Mouse (Mus musculus) limb, embryonic 11.5 days (tissue): ENCODE measurements around the gene Chaf1a. TPM values are rescaled to one million over a fixed set of nuclear protein-coding genes. Genes with fewer than 3 reads are reported as not detected.
"Not testable (repeated sequence)": the region's sequence is repeated elsewhere in the genome, so short reads cannot be mapped to it uniquely, and the experiment has no call there.

ENCODE experiments used
- ATAC-seq: fragments of 200-750 bp; cut with Nextera tagmentation; 2 replicates; pipeline ENCODE4 v1.8.0; 2017; ENCODE audit warnings: low read depth; ENCODE audit not compliant: insufficient number of reproducible peaks, low FRiP score, low TSS enrichment
- DNase-seq: peaks from one replicate; pipeline ENCODE4 v3.0.0-alpha.2; 2015; ENCODE audit warnings: low spot score
- H3K27ac ChIP-seq: fragments of 300-500 bp; sonication (generic); replicated peaks from 2 replicates; pipeline ENCODE4 v1.5.1; 2014; ENCODE audit warnings: low read depth, mild to moderate bottlenecking, low read length
- H3K27me3 ChIP-seq: fragments of 300-500 bp; sonication (generic); 2 replicates; pipeline ENCODE4 v1.6.1; 2014; ENCODE audit warnings: mild to moderate bottlenecking, low read length, mixed read lengths; ENCODE audit not compliant: control insufficient read depth, insufficient read depth
- H3K36me3 ChIP-seq: fragments of 300-500 bp; sonication (generic); 2 replicates; pipeline ENCODE4 v1.6.1; 2014; ENCODE audit warnings: mild to moderate bottlenecking, low read length, moderate library complexity, mixed read lengths; ENCODE audit not compliant: control insufficient read depth, insufficient read depth
- H3K4me1 ChIP-seq: fragments of 300-500 bp; sonication (generic); 2 replicates; pipeline ENCODE4 v1.6.1; 2014; ENCODE audit warnings: low read length, mixed read lengths; ENCODE audit not compliant: control insufficient read depth, insufficient read depth
- H3K4me2 ChIP-seq: fragments of 300-500 bp; sonication (generic); 2 replicates; pipeline ENCODE4 v1.6.1; 2014; ENCODE audit warnings: low read depth, mild to moderate bottlenecking, moderate library complexity; ENCODE audit not compliant: severe bottlenecking
- H3K4me3 ChIP-seq: fragments of 300-500 bp; sonication (generic); 2 replicates; pipeline ENCODE4 v1.5.1; 2014; ENCODE audit warnings: low read depth, low read length
- H3K9ac ChIP-seq: fragments of 300-500 bp; sonication (generic); 2 replicates; pipeline ENCODE4 v1.6.1; 2014; ENCODE audit warnings: mild to moderate bottlenecking, low read length
- H3K9me3 ChIP-seq: fragments of 300-500 bp; sonication (generic); 2 replicates; pipeline ENCODE4 v1.6.1; 2016; ENCODE audit warnings: low read length; ENCODE audit not compliant: control insufficient read depth
- WGBS: fragments of 180-500 bp; shearing (Covaris S2); extraction: QIAGEN DNeasy Blood & Tissue Kit; methylation state at CpG from one replicate; pipeline ENCODE4 v1.1.7; 2014; 5-methylcytosine and 5-hydroxymethylcytosine counted together
- polyA plus RNA-seq: library from polyadenylated mRNA; unstranded; fragments of >200 nt; fragmentation: Nextera tagmentation; extraction: Ambion mirVana; gene quantifications from 2 replicates; pipeline ENCODE4 v1.2.1, GENCODE M21; 2014

Chaf1a gene
- polyA plus RNA-seq, 1 experiment from 2014 or later: 32.7 TPM

DNA sequence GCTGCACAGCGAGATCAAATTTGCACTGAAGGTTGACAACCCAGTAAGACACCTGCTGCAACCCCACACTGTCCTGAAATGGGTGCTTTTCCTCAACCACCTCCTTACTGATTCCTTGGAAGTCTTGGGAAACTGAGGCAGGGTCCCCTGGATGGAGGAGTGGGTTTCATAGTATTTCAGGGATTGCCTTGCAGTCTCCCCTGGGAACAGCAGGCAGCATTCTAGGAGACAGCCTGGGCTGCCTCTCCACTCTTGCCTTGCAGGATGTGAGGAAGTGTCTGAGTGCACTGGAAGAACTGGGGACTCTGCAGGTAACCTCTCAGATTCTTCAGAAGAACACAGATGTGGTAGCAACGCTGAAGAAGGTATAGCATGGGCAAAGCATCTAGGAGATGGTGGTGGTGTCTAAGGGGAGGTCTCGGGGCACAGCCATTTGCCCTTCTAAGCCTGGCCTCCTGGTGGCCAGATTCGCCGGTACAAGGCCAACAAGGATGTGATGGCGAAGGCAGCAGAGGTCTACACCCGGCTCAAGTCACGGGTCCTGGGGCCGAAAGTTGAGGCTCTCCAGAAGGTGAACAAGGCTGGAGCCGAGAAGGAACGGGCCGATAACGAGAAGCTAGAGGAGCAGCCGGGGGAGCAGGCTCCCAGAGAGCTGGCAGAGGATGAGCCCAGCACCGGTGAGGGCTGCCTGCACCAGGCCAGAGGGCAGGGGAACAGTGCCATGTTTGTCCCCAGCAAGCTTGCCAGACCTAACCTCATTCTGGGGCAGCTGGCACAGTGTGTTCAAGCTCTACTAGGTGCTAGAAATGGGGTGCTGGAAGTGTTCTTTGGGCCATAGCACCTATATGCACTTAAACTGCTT, 58.7 kb downstream of the Chaf1a start:
- no peak overlapping the region for H3K4me2 ChIP-seq
- H3K4me1 ChIP-seq: no peaks in the 10 kb centered on the region
- H3K9ac ChIP-seq: no peak overlapping the region
- H3K9me3 ChIP-seq: no peaks in the 10 kb centered on the region
- 93% methylated on average over 15 of the region's 15 CpGs for WGBS
- H3K36me3 ChIP-seq: peaks cover 55% of the 10 kb centered on the region
- ATAC-seq (no peak), DNase-seq (no peak)
- H3K27me3 ChIP-seq: no peaks in the 10 kb centered on the region
- no peak overlapping the region for H3K4me3 ChIP-seq
- no peak overlapping the region for H3K27ac ChIP-seq

DNA sequence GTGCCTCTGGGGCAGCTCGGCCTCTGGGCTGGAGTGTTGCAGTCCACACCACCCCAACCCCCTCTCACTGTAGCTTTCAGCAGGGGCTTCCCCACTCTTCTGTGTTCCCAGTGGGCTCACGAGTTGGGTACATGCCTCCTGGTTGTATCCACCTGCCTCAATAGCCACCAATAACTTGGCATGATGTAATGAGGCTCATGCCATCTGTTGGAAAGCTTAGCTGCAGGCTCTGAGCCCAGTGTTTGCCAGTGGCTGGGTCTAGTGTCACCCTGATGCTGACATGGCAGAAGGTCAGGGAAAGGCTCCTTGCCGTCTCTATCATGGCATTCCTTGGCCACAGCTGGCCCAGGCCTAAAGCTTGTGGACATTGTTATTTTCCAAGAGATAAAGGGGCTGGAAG, 60.6 kb downstream of the Chaf1a start:
- no peaks in the 10 kb centered on the region for H3K4me1 ChIP-seq
- H3K27me3 ChIP-seq: no peaks in the 10 kb centered on the region
- no peak for DNase-seq
- no peak overlapping the region for H3K4me3 ChIP-seq
- H3K27ac ChIP-seq: no peak overlapping the region
- no peak overlapping the region for H3K4me2 ChIP-seq
- WGBS: 91% methylated on average over 3 of the region's 3 CpGs
- peaks cover 54% of the 10 kb centered on the region for H3K36me3 ChIP-seq
- no peak for ATAC-seq
- H3K9me3 ChIP-seq: no peaks in the 10 kb centered on the region
- H3K9ac ChIP-seq: no peak overlapping the region

DNA sequence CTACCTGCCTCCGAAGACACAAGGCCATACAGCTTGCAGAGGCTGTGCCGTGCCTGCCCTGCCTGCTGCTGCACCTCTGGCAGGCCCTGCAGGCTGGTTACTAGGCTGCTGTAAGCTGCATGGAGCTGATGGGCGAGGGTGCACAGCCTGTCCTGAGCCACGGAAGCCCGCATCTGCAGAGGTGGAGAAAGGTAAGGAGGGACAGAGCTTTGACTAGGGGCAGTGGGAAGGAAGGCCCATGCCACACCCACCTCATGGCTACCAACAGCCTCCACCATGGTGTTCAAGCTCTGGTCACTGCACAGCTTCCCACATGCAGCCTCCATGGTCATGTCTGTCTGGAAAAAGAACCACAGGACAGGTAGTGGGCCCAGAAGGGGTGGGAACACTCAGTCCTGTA, 61.9 kb downstream of the Chaf1a start:
- Histone ChIP-seq H3K4me2 (no peak overlapping the region), H3K9ac (no peak overlapping the region), H3K36me3 (peaks cover 41% of the 10 kb centered on the region), H3K4me3 (no peak overlapping the region), H3K27me3 (no peaks in the 10 kb centered on the region), H3K27ac (no peak overlapping the region), H3K4me1 (no peaks in the 10 kb centered on the region), H3K9me3 (no peaks in the 10 kb centered on the region)
- ATAC-seq (no peak), DNase-seq (no peak)
- 92% methylated on average over 5 of the region's 5 CpGs for WGBS

DNA sequence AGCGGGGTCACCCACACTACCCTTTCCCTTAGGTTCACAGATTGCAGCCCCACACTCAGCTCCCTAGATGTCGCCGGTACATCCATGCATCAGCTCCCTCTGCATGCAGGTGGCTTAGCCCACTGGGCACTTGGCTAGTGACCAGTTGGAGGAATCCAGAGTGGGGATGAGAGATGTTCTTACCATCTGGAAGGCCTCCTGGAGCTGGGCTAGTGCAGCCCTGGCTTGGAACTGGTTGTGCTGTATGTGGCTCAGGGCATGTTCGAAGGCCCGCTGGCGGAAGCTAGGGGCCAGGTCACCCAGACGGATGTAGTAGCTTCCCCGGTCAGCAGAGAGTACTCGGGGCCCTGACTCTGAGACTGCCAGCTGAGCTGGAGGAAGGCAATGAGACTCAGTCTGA, 62.7 kb downstream of the Chaf1a start:
- H3K36me3 ChIP-seq: peaks cover 34% of the 10 kb centered on the region
- WGBS: 91% methylated on average over 9 of the region's 9 CpGs
- no peak overlapping the region for H3K9ac ChIP-seq
- no peaks in the 10 kb centered on the region for H3K27me3 ChIP-seq
- no peaks in the 10 kb centered on the region for H3K9me3 ChIP-seq
- no peaks in the 10 kb centered on the region for H3K4me1 ChIP-seq
- DNase-seq (no peak), ATAC-seq (no peak)
- no peak overlapping the region for H3K4me2 ChIP-seq
- no peak overlapping the region for H3K4me3 ChIP-seq
- H3K27ac ChIP-seq: no peak overlapping the region

DNA sequence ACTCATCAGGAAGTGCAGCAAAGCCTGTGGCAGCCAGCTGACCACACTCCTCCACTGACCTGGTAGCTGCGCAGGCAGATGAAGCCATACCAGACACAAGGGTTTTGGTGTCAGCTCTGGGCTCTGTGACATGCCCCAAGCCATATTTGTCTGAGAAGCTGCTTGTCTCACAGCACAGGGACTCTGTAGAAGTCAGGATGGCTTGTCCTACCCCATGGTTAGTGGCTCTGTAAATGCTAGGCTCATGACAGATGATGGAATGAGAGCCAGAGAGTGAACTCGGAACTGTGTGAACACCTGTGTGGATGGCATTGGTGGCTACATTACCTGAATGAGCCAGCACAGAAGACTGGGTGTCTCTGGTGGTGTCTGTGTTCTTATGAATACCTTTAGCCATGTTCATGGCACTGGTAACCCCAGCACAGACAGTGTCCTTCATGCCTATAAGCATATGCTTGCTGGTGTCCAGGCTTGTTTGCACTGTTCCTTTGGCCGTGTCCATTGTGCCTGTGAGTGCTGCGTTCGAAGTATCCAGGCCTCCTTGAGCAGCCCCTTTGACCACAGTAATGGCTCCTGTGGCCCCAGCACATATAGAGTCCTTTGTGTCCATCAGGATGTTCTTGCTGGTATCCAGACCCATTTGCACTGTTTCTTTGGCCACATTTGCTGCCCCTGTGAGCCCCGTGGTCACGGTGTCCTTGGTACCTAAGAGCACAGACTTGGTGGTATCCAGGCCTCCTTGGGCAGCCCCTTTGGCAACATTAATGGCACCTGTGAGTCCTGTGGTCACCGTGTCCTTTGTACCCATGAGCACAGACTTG, 63.4 kb downstream of the Chaf1a start:
- H3K36me3 ChIP-seq: peaks cover 30% of the 10 kb centered on the region
- no peaks in the 10 kb centered on the region for H3K27me3 ChIP-seq
- H3K27ac ChIP-seq: no peak overlapping the region
- H3K9me3 ChIP-seq: no peaks in the 10 kb centered on the region
- H3K9ac ChIP-seq: no peak overlapping the region
- ATAC-seq (no peak), DNase-seq (no peak)
- H3K4me1 ChIP-seq: no peaks in the 10 kb centered on the region
- 90% methylated on average over 8 of the region's 8 CpGs for WGBS
- no peak overlapping the region for H3K4me3 ChIP-seq
- H3K4me2 ChIP-seq: no peak overlapping the region

DNA sequence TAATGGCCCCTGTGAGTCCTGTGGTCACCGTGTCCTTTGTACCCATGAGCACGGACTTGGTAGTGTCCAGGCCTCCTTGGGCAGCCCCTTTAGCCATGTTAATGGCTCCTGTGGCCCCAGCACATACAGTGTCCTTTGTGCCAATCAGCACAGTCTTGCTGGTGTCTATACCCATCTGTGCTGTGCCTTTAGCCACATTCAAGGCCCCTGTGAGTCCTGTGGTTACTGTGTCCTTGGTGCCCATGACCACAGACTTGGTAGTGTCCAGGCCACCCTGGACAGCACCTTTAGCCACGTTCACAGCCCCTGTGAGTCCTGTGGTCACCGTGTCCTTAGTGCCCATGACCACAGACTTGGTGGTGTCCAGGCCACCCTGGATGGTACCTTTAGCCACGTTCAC, 64.6 kb downstream of the Chaf1a start:
- ATAC-seq, DNase-seq, H3K9me3 ChIP-seq, H3K27ac ChIP-seq, H3K9ac ChIP-seq, H3K4me1 ChIP-seq, H3K4me3 ChIP-seq, H3K4me2 ChIP-seq, H3K27me3 ChIP-seq: not testable (repeated sequence)
- peaks cover 26% of the 10 kb centered on the region; the same call in 1 of the 2 replicates for H3K36me3 ChIP-seq
- WGBS: 77% methylated on average over 2 of the region's 5 CpGs

DNA sequence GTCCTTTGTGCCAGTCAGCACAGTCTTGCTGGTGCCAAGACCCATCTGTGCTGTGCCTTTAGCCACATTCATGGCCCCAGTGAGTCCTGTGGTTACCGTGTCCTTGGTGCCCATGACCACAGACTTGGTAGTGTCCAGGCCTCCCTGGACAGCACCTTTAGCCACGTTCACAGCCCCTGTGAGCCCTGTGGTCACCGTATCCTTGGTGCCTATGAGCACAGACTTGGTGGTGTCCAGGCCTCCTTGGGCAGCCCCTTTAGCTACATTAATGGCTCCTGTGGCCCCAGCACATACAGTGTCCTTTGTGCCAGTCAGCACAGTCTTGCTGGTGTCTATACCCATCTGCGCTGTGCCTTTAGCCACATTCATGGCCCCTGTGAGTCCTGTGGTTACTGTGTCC, 66.2 kb downstream of the Chaf1a start:
- DNase-seq: not testable (repeated sequence)
- WGBS: 92% methylated on average over 4 of the region's 4 CpGs

DNA sequence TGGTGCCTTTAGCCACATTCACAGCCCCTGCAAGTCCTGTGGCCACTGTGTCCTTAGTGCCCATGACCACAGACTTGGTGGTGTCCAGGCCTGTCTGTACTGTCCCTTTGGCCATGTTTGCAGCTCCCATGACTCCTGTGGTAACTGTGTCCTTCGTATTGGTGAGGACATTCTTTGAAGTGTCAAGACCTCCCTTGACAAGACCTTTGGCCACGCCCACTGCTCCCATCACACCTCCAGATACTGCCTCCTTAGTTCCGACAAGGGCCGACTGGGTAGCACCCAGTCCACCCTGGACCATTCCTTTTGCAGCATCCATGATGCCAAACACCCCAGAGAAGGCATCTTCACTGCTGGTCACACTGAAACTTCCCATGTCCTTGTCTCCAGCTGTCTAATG, 66.7 kb downstream of the Chaf1a start:
- no peak for DNase-seq
- peaks cover 9% of the 10 kb centered on the region; the same call in 1 of the 2 replicates for H3K36me3 ChIP-seq
- H3K27me3 ChIP-seq: no peaks in the 10 kb centered on the region
- H3K9ac ChIP-seq: no peak overlapping the region
- no peak overlapping the region for H3K4me2 ChIP-seq
- H3K9me3 ChIP-seq: no peaks in the 10 kb centered on the region
- H3K4me1 ChIP-seq: no peaks in the 10 kb centered on the region
- ATAC-seq: no peak
- WGBS: 76% methylated on average over 4 of the region's 4 CpGs
- H3K4me3 ChIP-seq: no peak overlapping the region
- H3K27ac ChIP-seq: no peak overlapping the region

More for the DNA sequence above, 66.2 kb downstream of the Chaf1a start:
- H3K9ac ChIP-seq, ATAC-seq, H3K9me3 ChIP-seq, H3K4me2 ChIP-seq, H3K27ac ChIP-seq, H3K4me3 ChIP-seq, H3K4me1 ChIP-seq, H3K27me3 ChIP-seq: not testable (repeated sequence)
- peaks cover 14% of the 10 kb centered on the region; the same call in 1 of the 2 replicates for H3K36me3 ChIP-seq
